Mouse (Mus musculus) gastrocnemius, postnatal 25 days (tissue): ENCODE results near the gene Gm3029. TPM values are rescaled to one million over a fixed set of nuclear protein-coding genes. Genes with fewer than 3 reads are reported as not detected.
"Not testable (repeated sequence)": the region's sequence is repeated elsewhere in the genome, so short reads cannot be mapped to it uniquely, and the experiment has no call there.

Experiments used
- DNase-seq: peaks from one replicate; pipeline ENCODE4 v3.0.0; 2022
- long read RNA-seq, 2 experiments: library from polyadenylated mRNA; stranded (forward); transcript quantifications; one replicate each; pipeline ENCODE4 v2.0.0; 2021
- total RNA-seq, 2 experiments: library from RNA; stranded (reverse); gene quantifications; 1 replicate in 1 of 2; 2 replicates in 1 of 2; pipeline ENCODE4 v1.2.3; 2021

Gene Gm3029
- total RNA-seq, result not detected
- long read RNA-seq, experiment 1, result 0 reads
- long read RNA-seq, experiment 2, result 0 reads

GRCm38 (mm10) chr14:3931456-3931855 is at the start of gene Gm3029:
Gene Gm3029, plus strand, starts transcription at chr14:3931756.
- DNase-seq, result not testable (repeated sequence)

GRCm38 (mm10) chr14:3883872-3884271 is 47.7 kb upstream of the Gm3029 start, which contains the start of gene Gm2916:
Gene Gm2916, plus strand, starts transcription at chr14:3884172.
- DNase-seq, result not testable (repeated sequence)

GRCm38 (mm10) chr14:3963247-3963646 is 31.7 kb downstream of the Gm3029 start, which contains the start of gene Gm3095:
Gene Gm3095, plus strand, starts transcription at chr14:3963547.
- DNase-seq, result not testable (repeated sequence)

Other genes starting within 250 kb of the Gm3029 start
- not detected for gene Gm3043, start 243.0 kb upstream of the Gm3029 start, total RNA-seq
- not detected for gene Gm3002, start 121.7 kb upstream of the Gm3029 start, total RNA-seq
- gene Gm3033, start 85.5 kb upstream of the Gm3029 start, total RNA-seq, result not detected
- not detected for gene Gm2916, start 47.6 kb upstream of the Gm3029 start, total RNA-seq
- gene Gm3095, start 31.8 kb downstream of the Gm3029 start, total RNA-seq, result not detected
- gene Gm3099, start 66.6 kb downstream of the Gm3029 start, total RNA-seq, result not detected
- gene Gm5796, start 92.2 kb downstream of the Gm3029 start, total RNA-seq, result under 1 TPM in 1 of 2 experiments, not detected in 1; 0.54 TPM
- gene Gm3115, start 152.4 kb downstream of the Gm3029 start, total RNA-seq, result under 1 TPM in 1 of 2 experiments, not detected in 1; 0.16 TPM
- gene Gm8108, start 178.8 kb downstream of the Gm3029 start, total RNA-seq, result under 1 TPM in 1 of 2 experiments, not detected in 1; 0.40 TPM
- not detected for gene Gm3127, start 233.3 kb downstream of the Gm3029 start, total RNA-seq